Mouse (Mus musculus): Measurements from ENCODE around the gene Gng7. TPM values are rescaled to one million over a fixed set of nuclear protein-coding genes. Genes with fewer than 3 reads are reported as not detected.
A peak's percentile ranks its signal among the peaks of the same experiment; 100 is the strongest.

Gene Gng7
- total RNA-seq, 2 experiments from 2014 or later: 0.82 to 1.3 TPM

GRCm38 (mm10) chr10:80928586-80929298, 86.0 kb downstream of the Gng7 start:
- DNase-seq: peak; percentile 94

- DNase-seq: no peak
These were observed 89.3 kb downstream of the Gng7 start for GRCm38 (mm10) chr10:80925472-80925871.

- peak; percentile 65 to 76 for DNase-seq
These were observed 92.8 kb downstream of the Gng7 start for GRCm38 (mm10) chr10:80921923-80922322.

GRCm38 (mm10) chr10:80917779-80918434, 96.8 kb downstream of the Gng7 start, which contains the start of gene Lmnb2:
TSS of gene Lmnb2 (minus strand) at chr10:80918245.
- peak; percentile 78 to 82 for DNase-seq

- no peak for DNase-seq
These were observed 97.4 kb downstream of the Gng7 start for GRCm38 (mm10) chr10:80917336-80917778.

GRCm38 (mm10) chr10:80915736-80916135, 99.0 kb downstream of the Gng7 start:
- no peak for DNase-seq

GRCm38 (mm10) chr10:80915260-80915659, 99.5 kb downstream of the Gng7 start:
- no peak for DNase-seq

- DNase-seq: no peak
These were observed 100.5 kb downstream of the Gng7 start for GRCm38 (mm10) chr10:80914253-80914656.

- no peak for DNase-seq
These were observed 101.3 kb downstream of the Gng7 start for GRCm38 (mm10) chr10:80913364-80914011.

- DNase-seq: no peak
These were observed 102.9 kb downstream of the Gng7 start for GRCm38 (mm10) chr10:80911891-80912290.

- DNase-seq: no peak
These were observed 103.4 kb downstream of the Gng7 start for GRCm38 (mm10) chr10:80911354-80911753.

- no peak for DNase-seq
These were observed 105.2 kb downstream of the Gng7 start for GRCm38 (mm10) chr10:80909375-80910162.

GRCm38 (mm10) chr10:80904709-80905108, 110.0 kb downstream of the Gng7 start:
- DNase-seq: no peak

GRCm38 (mm10) chr10:80904004-80904693, 110.6 kb downstream of the Gng7 start:
- no peak for DNase-seq

- no peak for DNase-seq
These were observed 111.5 kb downstream of the Gng7 start for GRCm38 (mm10) chr10:80903282-80903681.

GRCm38 (mm10) chr10:80902273-80902940, 112.3 kb downstream of the Gng7 start:
- DNase-seq: no peak

GRCm38 (mm10) chr10:80901409-80902272, 113.1 kb downstream of the Gng7 start:
- DNase-seq: peak in 1 of 2 experiments; percentile 23

GRCm38 (mm10) chr10:80900318-80901247, 114.2 kb downstream of the Gng7 start, which contains the start of gene Timm13:
TSS of gene Timm13 (minus strand) at chr10:80900969.
- DNase-seq: peak; percentile 98 to 100

Measured in heart, adult 18-20 months (tissue).